Mouse (Mus musculus) megakaryocyte, embryonic 14.5 days (primary cell): ENCODE measurements around the gene Aldh3b3.

ENCODE experiments used
- FLI1 ChIP-seq: IDR thresholded peaks from 2 replicates; pipeline ENCODE4 v1.6.1; 2012; ENCODE audit warnings: low read length, inconsistent platforms, mixed read lengths
- GATA1 ChIP-seq: IDR thresholded peaks from 3 replicates; pipeline ENCODE4 v1.6.1; 2012; ENCODE audit warnings: mixed read lengths, low read length, inconsistent platforms, borderline replicate concordance

- TF ChIP-seq GATA1 (no peak), FLI1 (no peak)
Observed at GRCm38 (mm10) chr19:4003112-4003511, 44.7 kb downstream of the Aldh3b3 start, which contains the start of gene Doc2g.
